Mouse (Mus musculus): Measurements from ENCODE around the gene E2f3. TPM values are rescaled to one million over a fixed set of nuclear protein-coding genes. Genes with fewer than 3 reads are reported as not detected.

The E2f3 gene
- polyA plus RNA-seq, 1 experiment from 2014 or later: 10.4 TPM

- no peak overlapping the region for H3K4me2 ChIP-seq
- no peak overlapping the region for H3K4me3 ChIP-seq (ENCODE audit: low read depth, low read length)
- no peak overlapping the region for H3K27ac ChIP-seq (ENCODE audit: low read depth, low read length)
- H3K9ac ChIP-seq (ENCODE audit: low read depth, low read length): no peak overlapping the region
- peaks cover 7% of the 10 kb centered on the region; the same call in 1 of the 2 replicates for H3K9me3 ChIP-seq (replicated peaks; ENCODE audit: control insufficient read depth, low read length)
- no peaks in the 10 kb centered on the region for H3K27me3 ChIP-seq (ENCODE audit: control insufficient read depth, insufficient read depth, low read length)
- no peak for ATAC-seq (replicated peaks; ENCODE audit: insufficient number of reproducible peaks, low FRiP score, low TSS enrichment)
- no peaks in the 10 kb centered on the region for H3K4me1 ChIP-seq (ENCODE audit: control insufficient read depth, insufficient read depth, low read length)
- H3K36me3 ChIP-seq (ENCODE audit: control insufficient read depth, insufficient read depth, low read length): peaks cover 39% of the 10 kb centered on the region
- 93% methylated on average over 9 of the region's 9 CpGs for WGBS (ENCODE audit: insufficient replicate concordance)
Observed at GRCm38 (mm10) chr13:29907995-29908394, 77.9 kb downstream of the E2f3 start.

GRCm38 (mm10) chr13:29906734-29907133, 79.1 kb downstream of the E2f3 start:
- H3K9me3 ChIP-seq (replicated peaks; ENCODE audit: control insufficient read depth, low read length): peaks cover 7% of the 10 kb centered on the region; the same call in 1 of the 2 replicates
- peaks cover 39% of the 10 kb centered on the region for H3K36me3 ChIP-seq (ENCODE audit: control insufficient read depth, insufficient read depth, low read length)
- no peaks in the 10 kb centered on the region for H3K4me1 ChIP-seq (ENCODE audit: control insufficient read depth, insufficient read depth, low read length)
- H3K9ac ChIP-seq (ENCODE audit: low read depth, low read length): no peak overlapping the region
- no peaks in the 10 kb centered on the region for H3K27me3 ChIP-seq (ENCODE audit: control insufficient read depth, insufficient read depth, low read length)
- ATAC-seq (replicated peaks; ENCODE audit: insufficient number of reproducible peaks, low FRiP score, low TSS enrichment): no peak
- no peak overlapping the region for H3K4me2 ChIP-seq
- 91% methylated on average over 10 of the region's 10 CpGs for WGBS (ENCODE audit: insufficient replicate concordance)
- H3K27ac ChIP-seq (ENCODE audit: low read depth, low read length): no peak overlapping the region
- H3K4me3 ChIP-seq (ENCODE audit: low read depth, low read length): no peak overlapping the region

GRCm38 (mm10) chr13:29903341-29903740, 82.5 kb downstream of the E2f3 start:
- ATAC-seq (replicated peaks; ENCODE audit: insufficient number of reproducible peaks, low FRiP score, low TSS enrichment): no peak
- no peak overlapping the region for H3K4me2 ChIP-seq
- 89% methylated on average over 1 of the region's 1 CpGs for WGBS (ENCODE audit: insufficient replicate concordance)
- H3K27ac ChIP-seq (ENCODE audit: low read depth, low read length): no peak overlapping the region
- H3K36me3 ChIP-seq (ENCODE audit: control insufficient read depth, insufficient read depth, low read length): peaks cover 24% of the 10 kb centered on the region
- no peak overlapping the region for H3K9ac ChIP-seq (ENCODE audit: low read depth, low read length)
- peaks cover 9% of the 10 kb centered on the region; the same call in 1 of the 2 replicates for H3K9me3 ChIP-seq (replicated peaks; ENCODE audit: control insufficient read depth, low read length)
- H3K27me3 ChIP-seq (ENCODE audit: control insufficient read depth, insufficient read depth, low read length): no peaks in the 10 kb centered on the region
- no peaks in the 10 kb centered on the region for H3K4me1 ChIP-seq (ENCODE audit: control insufficient read depth, insufficient read depth, low read length)
- no peak overlapping the region for H3K4me3 ChIP-seq (ENCODE audit: low read depth, low read length)

- H3K4me2 ChIP-seq: no peak overlapping the region
- H3K4me1 ChIP-seq (ENCODE audit: control insufficient read depth, insufficient read depth, low read length): no peaks in the 10 kb centered on the region
- WGBS (ENCODE audit: insufficient replicate concordance): 86% methylated on average over 1 of the region's 1 CpGs
- H3K27me3 ChIP-seq (ENCODE audit: control insufficient read depth, insufficient read depth, low read length): no peaks in the 10 kb centered on the region
- peaks cover 18% of the 10 kb centered on the region for H3K36me3 ChIP-seq (ENCODE audit: control insufficient read depth, insufficient read depth, low read length)
- H3K9me3 ChIP-seq (replicated peaks; ENCODE audit: control insufficient read depth, low read length): peaks cover 9% of the 10 kb centered on the region; the same call in 1 of the 2 replicates
- H3K9ac ChIP-seq (ENCODE audit: low read depth, low read length): no peak overlapping the region
- ATAC-seq (replicated peaks; ENCODE audit: insufficient number of reproducible peaks, low FRiP score, low TSS enrichment): no peak
- H3K4me3 ChIP-seq (ENCODE audit: low read depth, low read length): no peak overlapping the region
- no peak overlapping the region for H3K27ac ChIP-seq (ENCODE audit: low read depth, low read length)
Observed at GRCm38 (mm10) chr13:29902676-29903075, 83.2 kb downstream of the E2f3 start.

GRCm38 (mm10) chr13:29901641-29902040, 84.2 kb downstream of the E2f3 start:
- 74% methylated on average over 4 of the region's 4 CpGs for WGBS (ENCODE audit: insufficient replicate concordance)
- no peak overlapping the region for H3K4me2 ChIP-seq
- no peak overlapping the region for H3K27ac ChIP-seq (ENCODE audit: low read depth, low read length)
- peaks cover 13% of the 10 kb centered on the region for H3K36me3 ChIP-seq (ENCODE audit: control insufficient read depth, insufficient read depth, low read length)
- H3K4me3 ChIP-seq (ENCODE audit: low read depth, low read length): no peak overlapping the region
- no peak for ATAC-seq (replicated peaks; ENCODE audit: insufficient number of reproducible peaks, low FRiP score, low TSS enrichment)
- no peak overlapping the region for H3K9ac ChIP-seq (ENCODE audit: low read depth, low read length)
- no peaks in the 10 kb centered on the region for H3K27me3 ChIP-seq (ENCODE audit: control insufficient read depth, insufficient read depth, low read length)
- H3K9me3 ChIP-seq (replicated peaks; ENCODE audit: control insufficient read depth, low read length): peaks cover 9% of the 10 kb centered on the region; the same call in 1 of the 2 replicates
- no peaks in the 10 kb centered on the region for H3K4me1 ChIP-seq (ENCODE audit: control insufficient read depth, insufficient read depth, low read length)

- no peak overlapping the region for H3K9ac ChIP-seq (ENCODE audit: low read depth, low read length)
- no peaks in the 10 kb centered on the region for H3K36me3 ChIP-seq (ENCODE audit: control insufficient read depth, insufficient read depth, low read length)
- no peak overlapping the region for H3K4me2 ChIP-seq
- ATAC-seq (replicated peaks; ENCODE audit: insufficient number of reproducible peaks, low FRiP score, low TSS enrichment): no peak
- H3K4me3 ChIP-seq (ENCODE audit: low read depth, low read length): no peak overlapping the region
- H3K27me3 ChIP-seq (ENCODE audit: control insufficient read depth, insufficient read depth, low read length): no peaks in the 10 kb centered on the region
- H3K4me1 ChIP-seq (ENCODE audit: control insufficient read depth, insufficient read depth, low read length): peaks cover 5% of the 10 kb centered on the region; the same call in 1 of the 2 replicates
- H3K9me3 ChIP-seq (replicated peaks; ENCODE audit: control insufficient read depth, low read length): no peaks in the 10 kb centered on the region
- no peak overlapping the region for H3K27ac ChIP-seq (ENCODE audit: low read depth, low read length)
- WGBS (ENCODE audit: insufficient replicate concordance): 80% methylated on average over 3 of the region's 3 CpGs
Observed at GRCm38 (mm10) chr13:29866780-29867179, 119.1 kb downstream of the E2f3 start.

DNA sequence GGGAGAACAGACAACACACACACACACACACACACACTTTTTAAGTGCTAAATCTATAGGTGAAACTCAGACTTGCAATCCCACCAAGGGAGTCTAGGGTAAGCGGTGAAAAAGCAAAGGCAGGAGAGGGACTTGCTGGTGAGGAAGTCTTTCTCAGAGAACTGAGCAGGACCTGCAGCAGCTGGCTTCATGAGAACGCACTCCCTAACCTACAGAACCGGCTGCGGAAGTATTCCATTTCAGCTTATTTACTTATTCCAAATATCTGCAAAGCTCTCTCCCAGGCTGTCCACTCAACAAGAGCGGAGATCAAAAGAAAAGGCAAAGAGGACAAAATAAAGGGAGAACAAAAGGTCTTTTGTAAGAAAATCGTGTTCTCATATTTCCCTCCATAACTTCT, 121.5 kb downstream of the E2f3 start:
- H3K9ac ChIP-seq (ENCODE audit: low read depth, low read length): no peak overlapping the region
- H3K36me3 ChIP-seq (ENCODE audit: control insufficient read depth, insufficient read depth, low read length): no peaks in the 10 kb centered on the region
- 66% methylated on average over 6 of the region's 6 CpGs for WGBS (ENCODE audit: insufficient replicate concordance)
- no peak for ATAC-seq (replicated peaks; ENCODE audit: insufficient number of reproducible peaks, low FRiP score, low TSS enrichment)
- H3K4me3 ChIP-seq (ENCODE audit: low read depth, low read length): no peak overlapping the region
- no peak overlapping the region for H3K27ac ChIP-seq (ENCODE audit: low read depth, low read length)
- no peaks in the 10 kb centered on the region for H3K4me1 ChIP-seq (ENCODE audit: control insufficient read depth, insufficient read depth, low read length)
- no peaks in the 10 kb centered on the region for H3K27me3 ChIP-seq (ENCODE audit: control insufficient read depth, insufficient read depth, low read length)
- no peaks in the 10 kb centered on the region for H3K9me3 ChIP-seq (replicated peaks; ENCODE audit: control insufficient read depth, low read length)
- H3K4me2 ChIP-seq: no peak overlapping the region

DNA sequence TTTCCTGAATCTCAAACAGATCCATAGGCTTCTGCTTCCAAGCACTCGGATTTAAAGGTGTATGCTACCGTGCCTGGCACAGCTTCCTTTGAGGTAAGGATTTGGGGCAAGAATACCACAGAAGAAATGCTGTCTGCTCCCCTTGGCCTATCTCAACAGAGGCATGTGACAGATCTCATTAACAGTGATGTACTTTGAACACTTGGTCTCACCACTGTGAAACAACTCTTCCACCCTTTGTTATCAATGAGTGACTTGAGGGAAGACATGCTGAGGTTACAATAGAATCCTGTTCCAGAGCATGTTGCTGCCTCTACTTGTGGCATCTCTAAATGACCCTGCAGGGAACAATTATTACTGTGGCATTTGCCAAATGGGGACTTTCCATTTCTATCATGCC, 125.8 kb downstream of the E2f3 start:
- H3K4me2 ChIP-seq: no peak overlapping the region
- no peak overlapping the region for H3K27ac ChIP-seq (ENCODE audit: low read depth, low read length)
- H3K4me3 ChIP-seq (ENCODE audit: low read depth, low read length): no peak overlapping the region
- H3K27me3 ChIP-seq (ENCODE audit: control insufficient read depth, insufficient read depth, low read length): no peaks in the 10 kb centered on the region
- ATAC-seq (replicated peaks; ENCODE audit: insufficient number of reproducible peaks, low FRiP score, low TSS enrichment): no peak
- H3K4me1 ChIP-seq (ENCODE audit: control insufficient read depth, insufficient read depth, low read length): no peaks in the 10 kb centered on the region
- no peak overlapping the region for H3K9ac ChIP-seq (ENCODE audit: low read depth, low read length)
- 43% methylated on average over 2 of the region's 2 CpGs for WGBS (ENCODE audit: insufficient replicate concordance)
- H3K9me3 ChIP-seq (replicated peaks; ENCODE audit: control insufficient read depth, low read length): no peaks in the 10 kb centered on the region
- no peaks in the 10 kb centered on the region for H3K36me3 ChIP-seq (ENCODE audit: control insufficient read depth, insufficient read depth, low read length)

DNA sequence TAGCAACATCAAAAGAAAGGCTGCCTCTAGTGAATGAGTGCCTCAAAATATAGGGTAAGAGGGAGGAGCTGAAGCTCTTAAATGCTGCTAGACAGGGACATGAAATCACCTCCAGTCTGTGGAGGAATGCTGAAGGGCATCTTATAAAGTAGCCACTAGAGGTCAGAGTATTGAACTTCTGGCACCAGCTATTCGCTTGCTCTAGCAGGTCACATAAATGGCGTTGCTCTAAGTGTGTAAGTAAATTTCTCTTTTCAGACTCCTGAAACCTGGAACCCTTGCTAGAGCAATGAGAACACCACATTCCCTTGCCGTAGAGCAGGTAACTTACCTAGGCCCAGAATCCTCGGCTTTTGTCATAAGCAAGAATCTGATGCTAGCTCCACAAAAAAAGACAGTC, 128.4 kb downstream of the E2f3 start:
- Histone ChIP-seq H3K27me3 (ENCODE audit: control insufficient read depth, insufficient read depth, low read length) (no peaks in the 10 kb centered on the region), H3K4me1 (ENCODE audit: control insufficient read depth, insufficient read depth, low read length) (no peaks in the 10 kb centered on the region), H3K4me3 (ENCODE audit: low read depth, low read length) (no peak overlapping the region), H3K36me3 (ENCODE audit: control insufficient read depth, insufficient read depth, low read length) (no peaks in the 10 kb centered on the region), H3K9ac (ENCODE audit: low read depth, low read length) (no peak overlapping the region), H3K4me2 (no peak overlapping the region), H3K9me3 (replicated peaks; ENCODE audit: control insufficient read depth, low read length) (no peaks in the 10 kb centered on the region), H3K27ac (ENCODE audit: low read depth, low read length) (no peak overlapping the region)
- WGBS (ENCODE audit: insufficient replicate concordance): 15% methylated on average over 4 of the region's 4 CpGs
- ATAC-seq (replicated peaks; ENCODE audit: insufficient number of reproducible peaks, low FRiP score, low TSS enrichment): peak; percentile 39
